Mouse (Mus musculus): ENCODE measurements around the gene Ggact.

DNA sequence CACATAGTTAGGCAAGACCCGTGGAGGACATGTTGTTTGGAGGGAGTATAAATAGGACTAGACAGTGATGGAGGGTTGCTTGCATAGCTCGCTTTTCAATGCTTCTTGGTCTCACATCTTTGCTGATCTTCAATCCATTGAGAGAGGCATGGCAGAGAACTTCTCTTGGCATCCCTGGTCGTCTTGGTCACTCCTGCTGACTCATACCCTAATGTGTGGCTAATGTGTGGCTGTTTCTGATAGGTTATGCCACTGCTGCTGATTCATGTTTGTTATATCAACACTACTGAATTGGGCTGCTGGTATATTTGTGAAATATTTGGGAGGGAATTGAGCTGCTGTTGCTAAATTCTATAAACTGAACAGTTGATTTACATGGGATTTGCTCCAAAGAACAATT lies 79.9 kb downstream of the Ggact start:
- no peak for TF ChIP-seq POLR2A (IDR thresholded peaks at IDR 0.05; ENCODE audit: borderline replicate concordance, low read depth, low read length)
- no peak for TF ChIP-seq CTCF (IDR thresholded peaks at IDR 0.05; ENCODE audit: low read depth, low read length)
